Mouse (Mus musculus): ENCODE data around the gene Trcg1.

The Trcg1 gene

GRCm38 (mm10) chr9:57229726-57230125 lies 6.6 kb upstream of the Trcg1 start:
- no peak for TF ChIP-seq GATA4 (IDR thresholded peaks at IDR 0.05; ENCODE audit: insufficient replicate concordance, low read length)

- no peak for TF ChIP-seq GATA4 (IDR thresholded peaks at IDR 0.05; ENCODE audit: insufficient replicate concordance, low read length)
Observed at GRCm38 (mm10) chr9:57230146-57230783, 6.1 kb upstream of the Trcg1 start.

GRCm38 (mm10) chr9:57231536-57232255 lies 4.7 kb upstream of the Trcg1 start:
- TF ChIP-seq GATA4 (IDR thresholded peaks at IDR 0.05; ENCODE audit: insufficient replicate concordance, low read length): no peak

- TF ChIP-seq GATA4 (IDR thresholded peaks at IDR 0.05; ENCODE audit: insufficient replicate concordance, low read length): no peak
Observed at GRCm38 (mm10) chr9:57232341-57232940, 3.9 kb upstream of the Trcg1 start.

- no peak; the same call in 1 of the 2 replicates for TF ChIP-seq GATA4 (IDR thresholded peaks at IDR 0.05; ENCODE audit: insufficient replicate concordance, low read length)
Observed at GRCm38 (mm10) chr9:57233142-57233541, 3.2 kb upstream of the Trcg1 start.

- no peak for TF ChIP-seq GATA4 (IDR thresholded peaks at IDR 0.05; ENCODE audit: insufficient replicate concordance, low read length)
Observed at GRCm38 (mm10) chr9:57233767-57234166, 2.6 kb upstream of the Trcg1 start.

GRCm38 (mm10) chr9:57237705-57238104 lies 1.3 kb downstream of the Trcg1 start:
- no peak for TF ChIP-seq GATA4 (IDR thresholded peaks at IDR 0.05; ENCODE audit: insufficient replicate concordance, low read length)

- no peak for TF ChIP-seq GATA4 (IDR thresholded peaks at IDR 0.05; ENCODE audit: insufficient replicate concordance, low read length)
Observed at GRCm38 (mm10) chr9:57238220-57238619, 1.9 kb downstream of the Trcg1 start.

- no peak for TF ChIP-seq GATA4 (IDR thresholded peaks at IDR 0.05; ENCODE audit: insufficient replicate concordance, low read length)
Observed at GRCm38 (mm10) chr9:57241111-57241510, 4.8 kb downstream of the Trcg1 start.

GRCm38 (mm10) chr9:57242916-57243315 lies 6.6 kb downstream of the Trcg1 start:
- TF ChIP-seq GATA4 (IDR thresholded peaks at IDR 0.05; ENCODE audit: insufficient replicate concordance, low read length): no peak

GRCm38 (mm10) chr9:57244106-57244685 lies 7.8 kb downstream of the Trcg1 start:
- TF ChIP-seq GATA4 (IDR thresholded peaks at IDR 0.05; ENCODE audit: insufficient replicate concordance, low read length): no peak

GRCm38 (mm10) chr9:57246482-57246881 lies 10.1 kb downstream of the Trcg1 start:
- no peak for TF ChIP-seq GATA4 (IDR thresholded peaks at IDR 0.05; ENCODE audit: insufficient replicate concordance, low read length)

- TF ChIP-seq GATA4 (IDR thresholded peaks at IDR 0.05; ENCODE audit: insufficient replicate concordance, low read length): no peak
Observed at GRCm38 (mm10) chr9:57247201-57247671, 10.9 kb downstream of the Trcg1 start.

- TF ChIP-seq GATA4 (IDR thresholded peaks at IDR 0.05; ENCODE audit: insufficient replicate concordance, low read length): no peak
Observed at GRCm38 (mm10) chr9:57248030-57248942, 11.9 kb downstream of the Trcg1 start.

- TF ChIP-seq GATA4 (IDR thresholded peaks at IDR 0.05; ENCODE audit: insufficient replicate concordance, low read length): no peak
Observed at GRCm38 (mm10) chr9:57250026-57250425, 13.7 kb downstream of the Trcg1 start.

Measured in liver, adult (tissue).